Mouse (Mus musculus) ovary, postnatal 14 days (tissue): Measurements from ENCODE around the gene Pdss2.

Experiments used
- DNase-seq: peaks from one replicate; pipeline ENCODE4 v3.0.0; 2022; ENCODE audit warnings: low spot score

Pdss2 gene

DNA sequence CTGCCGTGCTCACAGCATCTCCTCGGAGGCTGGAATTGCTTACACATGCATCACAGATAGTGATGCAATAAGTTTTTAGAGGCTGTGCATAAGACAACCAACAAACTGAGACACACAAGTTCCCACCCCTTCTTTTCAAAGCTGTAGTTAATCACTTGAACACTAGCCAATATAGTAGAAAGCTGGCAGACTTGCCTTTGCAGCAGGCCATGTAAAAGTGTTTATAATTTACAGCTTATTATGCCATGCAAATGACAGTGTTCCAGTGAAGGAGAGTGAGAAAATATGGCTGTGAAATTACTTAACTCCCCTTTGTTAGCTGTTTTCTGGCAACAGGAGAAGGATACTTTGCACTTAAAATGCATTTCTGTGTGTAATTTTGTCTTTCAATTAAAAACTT lies 90.9 kb downstream of the Pdss2 start:
- DNase-seq, result no peak

DNA sequence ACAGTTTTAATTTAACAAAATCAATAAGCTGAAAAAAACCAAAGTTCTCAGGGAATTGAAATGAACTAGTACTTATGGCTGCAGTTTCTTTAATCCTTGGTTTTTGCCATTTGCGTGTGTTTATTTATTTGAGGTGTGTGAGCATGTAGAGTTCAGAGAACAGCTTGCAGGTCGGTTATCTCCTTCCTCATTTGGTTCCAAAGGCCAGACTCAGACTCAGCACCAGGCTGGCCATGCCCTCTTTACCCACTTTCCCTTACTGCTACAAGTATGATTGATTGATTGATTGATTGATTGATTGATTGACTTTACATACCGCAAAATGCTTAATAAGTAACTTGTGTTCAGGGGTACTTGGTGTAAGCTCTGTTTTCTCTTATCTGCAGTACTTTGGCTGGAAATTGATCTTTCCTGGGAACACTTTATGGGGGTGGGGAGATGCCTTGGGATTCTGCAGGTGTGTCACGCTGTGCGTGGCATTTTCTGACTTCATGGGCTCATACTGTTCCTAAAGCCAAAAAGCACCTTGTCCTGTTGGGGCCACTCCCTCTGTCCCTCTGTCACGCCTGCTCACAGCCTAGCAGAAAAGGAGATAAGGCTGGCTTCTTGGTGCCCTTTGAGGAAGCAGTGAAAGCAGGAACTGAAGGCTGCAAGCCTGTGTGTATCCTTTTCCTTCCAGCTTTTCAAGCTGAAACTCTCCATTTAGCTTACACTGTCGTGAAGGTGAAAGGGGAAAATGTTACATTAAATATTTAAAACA lies 91.6 kb downstream of the Pdss2 start:
- no peak for DNase-seq

DNA sequence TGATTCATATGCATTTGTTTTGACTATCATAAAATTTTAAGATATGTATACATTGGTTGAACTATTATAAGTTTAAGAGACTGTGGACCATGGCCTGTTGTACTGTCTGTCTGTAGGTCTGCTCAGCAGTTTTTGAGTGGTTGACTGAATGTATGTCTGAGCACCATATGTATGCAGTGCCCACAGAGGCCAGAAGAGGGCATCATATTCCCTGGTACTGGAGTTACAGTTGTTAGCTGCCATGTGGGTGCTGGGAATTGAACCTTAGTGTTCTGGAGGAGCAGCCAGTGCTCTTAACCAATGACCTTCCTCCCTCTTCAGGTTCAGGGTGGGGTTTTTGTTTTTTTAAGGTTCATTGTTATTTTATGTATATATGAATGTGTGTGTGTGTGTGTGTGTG lies 93.9 kb downstream of the Pdss2 start:
- no peak for DNase-seq

DNA sequence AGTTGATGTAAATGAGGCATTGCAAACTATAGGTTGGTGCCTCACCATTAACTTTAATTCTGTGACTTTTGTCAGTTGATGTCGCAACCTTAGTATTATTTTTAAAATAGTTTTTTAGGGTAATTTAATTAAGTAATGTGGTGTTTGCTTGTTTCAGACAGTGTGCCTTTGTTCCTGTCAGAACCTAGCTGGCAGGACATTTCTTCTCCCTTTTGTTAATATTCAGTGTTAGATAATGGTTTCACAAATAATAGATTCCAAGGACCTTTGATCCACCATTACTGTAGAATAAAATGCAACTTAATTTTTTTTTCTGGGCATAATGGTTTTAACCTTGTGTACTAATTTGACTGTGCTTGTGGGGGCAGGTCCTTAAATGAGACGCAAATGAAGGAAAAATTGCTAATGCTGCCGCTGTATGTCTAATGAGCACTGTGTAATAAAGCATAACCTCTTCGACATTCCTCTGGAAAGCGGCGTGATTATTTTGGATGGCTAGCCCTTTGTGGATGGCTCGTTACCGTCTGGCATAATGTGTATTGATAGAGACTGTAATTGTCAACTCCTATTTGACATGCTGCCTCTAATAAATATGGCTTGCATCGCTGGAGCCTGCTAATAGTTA lies 96.2 kb downstream of the Pdss2 start:
- no peak for DNase-seq

DNA sequence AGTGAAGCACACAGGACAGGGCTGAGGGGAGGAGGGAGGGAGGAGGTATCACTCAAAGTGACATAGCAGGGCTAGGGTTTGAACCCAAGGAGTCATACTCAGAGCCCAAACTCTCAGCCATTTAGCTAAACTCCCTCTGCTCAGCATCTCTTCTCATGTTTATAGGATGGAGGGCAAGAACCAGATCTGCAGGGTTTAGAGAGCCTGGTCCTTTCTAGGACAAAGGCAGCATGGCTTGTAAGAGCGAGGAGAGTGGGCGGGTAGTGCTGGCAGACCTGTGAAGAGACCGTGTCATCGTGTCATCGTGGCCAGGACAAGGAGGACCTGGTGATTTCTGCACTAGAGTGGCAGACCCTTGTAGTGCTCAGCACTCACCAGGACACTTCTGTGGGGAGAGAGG lies 99.7 kb downstream of the Pdss2 start:
- DNase-seq, result no peak

DNA sequence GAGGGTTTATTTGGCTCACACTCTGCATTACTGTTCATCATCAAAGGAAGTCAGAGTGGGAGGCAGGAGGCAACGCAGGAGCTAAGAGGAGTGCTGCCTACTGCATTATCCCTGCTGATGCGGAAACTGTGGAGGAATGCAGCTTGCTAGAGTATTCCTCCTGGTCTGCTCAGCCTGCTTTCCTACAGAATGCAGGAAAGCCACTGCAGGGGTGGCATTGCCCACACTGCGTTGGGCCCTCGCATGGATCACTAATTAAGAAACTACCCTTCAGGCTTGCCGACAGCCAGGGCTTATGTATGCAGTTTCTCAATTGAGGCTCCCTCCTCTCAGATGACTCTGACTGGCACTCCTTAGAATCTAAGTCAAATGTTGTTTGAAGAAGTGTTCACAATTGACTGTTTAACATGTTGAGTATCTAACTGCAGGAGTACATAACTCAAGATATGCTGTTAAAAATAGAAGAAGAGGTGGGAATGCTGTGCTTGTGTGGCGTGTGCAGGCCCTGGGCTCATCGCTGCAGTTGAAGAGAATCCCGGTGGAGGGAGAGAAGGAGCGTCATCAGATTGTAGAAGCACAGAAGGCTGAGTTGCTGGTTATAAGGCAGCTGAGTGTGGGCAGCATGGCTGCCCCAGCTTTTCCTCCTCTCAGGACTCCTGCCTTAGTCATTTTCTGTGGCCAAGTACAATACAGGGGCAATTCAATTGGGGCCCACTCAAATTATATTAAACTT lies 101.3 kb downstream of the Pdss2 start:
- no peak for DNase-seq

DNA sequence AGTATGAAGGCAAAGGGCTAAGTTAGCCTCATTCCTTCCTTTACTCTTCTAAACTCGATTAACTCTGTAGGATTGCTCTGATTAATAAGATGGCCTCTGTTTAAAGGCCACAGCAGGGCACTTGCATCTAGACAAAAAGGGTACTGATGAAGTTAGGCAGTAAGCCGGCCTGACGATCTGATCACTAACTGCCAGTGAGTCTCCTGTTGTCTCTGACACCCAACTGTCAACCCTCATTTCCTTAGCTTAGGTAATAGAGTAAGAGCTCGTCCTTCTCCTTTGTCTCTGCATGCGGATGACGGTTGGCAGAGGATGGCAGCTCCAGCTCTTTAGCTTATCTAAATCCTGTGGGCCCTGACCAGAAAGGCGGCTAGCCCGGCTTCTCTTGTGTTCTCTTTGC lies 102.1 kb downstream of the Pdss2 start:
- no peak for DNase-seq

DNA sequence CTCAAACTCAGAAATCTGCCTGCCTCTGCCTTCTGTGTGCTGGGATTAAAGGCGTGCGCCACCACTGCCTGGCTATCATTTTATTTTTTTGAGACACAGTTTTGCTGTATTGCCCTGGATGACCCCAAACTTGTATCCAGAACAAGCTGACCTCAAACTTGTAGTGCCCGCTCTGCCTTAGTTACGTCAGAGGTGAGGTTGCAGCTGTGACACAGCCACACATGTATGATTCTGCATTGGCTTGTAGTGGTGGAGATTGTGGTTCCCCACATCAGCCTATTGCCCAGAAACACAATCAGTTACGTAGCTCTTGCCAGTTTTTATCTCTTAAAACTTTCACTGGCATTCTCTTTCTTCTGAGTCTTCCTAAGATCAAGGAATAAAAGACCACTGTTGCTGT lies 108.5 kb downstream of the Pdss2 start:
- DNase-seq, result no peak

DNA sequence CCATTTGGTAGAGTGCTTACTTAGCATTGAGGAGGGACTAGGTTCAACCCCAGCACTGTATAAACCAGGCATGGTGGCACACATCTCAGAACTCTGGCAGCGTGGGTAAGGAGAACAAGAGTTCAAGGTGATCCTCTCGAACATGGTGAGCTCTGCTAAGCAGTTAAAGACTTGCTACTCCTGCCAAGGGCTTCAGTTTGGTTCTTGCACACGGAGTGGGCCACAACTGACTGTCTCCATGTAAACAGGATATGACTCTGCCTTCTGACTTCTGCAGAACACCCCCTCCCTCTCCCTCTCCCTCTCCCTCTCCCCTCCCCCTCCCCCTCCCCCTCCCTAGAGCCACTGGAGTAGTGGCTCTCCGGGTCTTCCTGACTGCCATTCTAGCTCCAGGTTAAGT lies 109.4 kb downstream of the Pdss2 start:
- DNase-seq, result no peak

DNA sequence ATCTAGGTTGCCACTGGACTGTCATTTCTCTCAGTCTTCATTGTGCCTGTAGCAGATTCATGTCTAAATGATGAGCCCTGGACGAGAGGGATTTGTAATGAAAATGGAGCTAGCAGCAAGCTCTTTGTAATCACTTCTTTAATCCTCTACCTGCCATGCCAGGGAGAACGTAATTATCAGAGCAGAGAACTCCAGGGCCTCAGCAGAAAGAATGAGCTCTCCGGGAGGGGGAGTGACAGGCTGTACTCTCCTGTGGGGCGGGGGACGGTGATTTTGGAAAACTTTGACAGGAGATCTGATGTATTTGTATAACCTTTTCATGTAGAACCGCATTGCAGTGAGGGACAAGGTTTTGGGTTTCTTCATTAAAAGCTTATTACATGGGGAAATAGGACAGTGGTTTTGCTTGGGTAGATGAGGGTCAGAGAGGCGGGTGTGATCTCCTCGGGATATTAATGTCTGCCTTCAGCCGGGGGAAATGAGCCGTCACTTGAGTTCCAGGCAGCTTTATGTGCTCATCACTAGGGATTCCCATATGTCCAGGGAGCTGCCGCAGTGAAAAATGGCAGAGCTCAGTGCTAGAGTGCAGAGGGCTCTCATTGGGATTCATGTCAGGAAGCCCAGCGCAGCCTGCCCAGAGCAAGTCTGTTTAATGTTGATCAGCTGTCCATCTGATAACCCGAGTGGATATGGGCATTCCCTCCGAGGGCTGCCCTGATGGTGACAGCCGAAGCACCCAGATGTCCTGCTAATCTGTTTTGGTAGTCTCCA lies 110.8 kb downstream of the Pdss2 start:
- no peak for DNase-seq

DNA sequence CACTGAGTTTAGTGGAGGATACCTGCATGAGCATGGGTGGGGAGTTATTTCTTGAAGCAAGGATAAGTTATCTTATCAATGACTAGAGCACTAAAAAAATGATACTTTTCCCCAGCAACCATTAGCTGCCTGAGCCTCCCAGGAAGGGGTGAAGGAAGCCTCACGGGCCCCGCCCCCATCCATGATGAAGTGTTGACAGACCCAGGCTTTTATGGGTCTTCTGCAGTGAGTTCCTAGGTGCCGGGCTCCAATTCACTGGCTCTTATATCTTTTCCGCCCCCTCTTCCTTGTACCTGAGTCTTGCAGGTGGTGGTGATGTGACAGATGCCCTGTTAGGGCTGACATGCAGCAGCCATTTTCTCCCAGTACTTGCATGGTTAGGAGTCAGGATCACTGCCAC lies 114.6 kb downstream of the Pdss2 start:
- no peak for DNase-seq

DNA sequence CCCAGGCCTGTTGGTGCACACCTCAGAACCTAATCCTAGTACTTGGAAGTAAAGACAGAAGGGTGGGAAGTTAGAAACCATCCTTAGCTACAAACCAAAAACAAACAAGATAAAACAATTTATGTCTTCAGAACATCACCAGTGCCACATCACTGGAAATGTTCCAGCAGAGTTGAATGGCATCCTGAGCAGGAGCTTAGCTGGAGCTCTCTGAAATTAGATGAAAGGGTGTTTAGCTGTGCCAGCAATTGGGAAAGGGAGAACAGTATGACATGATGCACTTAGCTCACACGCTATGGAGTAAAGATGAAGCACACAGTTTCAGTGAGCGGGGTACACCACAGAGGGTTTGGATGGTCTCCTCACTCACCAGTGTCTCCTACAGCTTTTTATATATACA lies 115.8 kb downstream of the Pdss2 start:
- DNase-seq, result no peak

DNA sequence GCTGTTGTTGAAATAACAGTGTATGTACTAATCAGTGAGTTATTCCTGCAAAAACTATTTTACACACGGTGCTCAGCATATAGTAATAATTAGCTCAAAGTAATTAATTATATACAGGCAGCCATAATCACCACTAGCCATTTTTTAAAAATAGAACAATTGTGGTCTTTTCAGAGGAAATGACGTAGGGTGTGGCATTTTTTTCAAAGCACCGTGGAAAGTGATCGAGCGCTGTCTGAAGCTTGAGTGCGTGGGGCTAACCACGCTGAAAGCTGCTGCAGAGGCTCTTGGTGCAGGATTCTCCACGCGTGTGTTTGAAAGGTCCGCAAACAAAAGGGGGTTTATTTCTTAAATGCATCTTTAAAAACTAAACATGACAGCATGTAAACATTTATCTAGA lies 118.5 kb downstream of the Pdss2 start:
- no peak for DNase-seq

DNA sequence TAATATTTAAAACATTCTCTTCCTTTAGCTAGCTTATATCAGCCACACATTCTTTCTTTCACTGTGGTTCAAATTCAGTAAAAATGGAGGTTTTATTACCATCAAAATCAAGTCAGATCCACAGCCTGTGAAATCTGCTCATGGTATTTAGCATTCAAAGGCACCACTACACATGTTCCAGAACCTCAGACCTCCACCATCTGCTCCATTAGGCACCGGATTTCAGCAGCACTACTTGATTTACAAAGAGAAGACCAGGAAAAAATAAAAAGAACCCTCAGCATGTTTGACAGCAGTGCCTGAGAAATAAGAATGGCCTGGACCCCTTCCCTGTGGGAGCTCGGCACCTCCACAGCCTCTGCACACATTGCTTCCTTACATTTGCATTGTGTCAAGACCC lies 128.4 kb downstream of the Pdss2 start:
- DNase-seq, result no peak

DNA sequence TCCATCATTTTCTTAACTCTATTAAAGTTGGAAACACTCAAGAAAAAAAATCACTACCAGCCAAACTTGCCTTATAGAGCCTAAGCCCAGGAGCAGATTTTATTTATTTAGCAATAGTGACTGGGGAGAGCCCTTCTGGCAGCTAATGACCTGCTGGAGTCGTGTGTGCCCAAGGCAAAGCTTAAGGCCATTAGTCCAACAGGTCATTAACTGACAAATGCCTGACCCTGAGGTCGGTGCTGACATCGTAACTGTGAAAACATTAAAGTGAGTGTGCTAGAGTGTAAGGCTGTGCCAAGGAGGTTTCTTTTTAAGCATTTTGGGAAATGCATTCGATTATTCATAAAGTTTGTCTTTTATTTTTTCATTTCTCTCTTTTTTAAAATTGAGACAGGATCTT lies 136.6 kb downstream of the Pdss2 start:
- DNase-seq, result no peak

DNA sequence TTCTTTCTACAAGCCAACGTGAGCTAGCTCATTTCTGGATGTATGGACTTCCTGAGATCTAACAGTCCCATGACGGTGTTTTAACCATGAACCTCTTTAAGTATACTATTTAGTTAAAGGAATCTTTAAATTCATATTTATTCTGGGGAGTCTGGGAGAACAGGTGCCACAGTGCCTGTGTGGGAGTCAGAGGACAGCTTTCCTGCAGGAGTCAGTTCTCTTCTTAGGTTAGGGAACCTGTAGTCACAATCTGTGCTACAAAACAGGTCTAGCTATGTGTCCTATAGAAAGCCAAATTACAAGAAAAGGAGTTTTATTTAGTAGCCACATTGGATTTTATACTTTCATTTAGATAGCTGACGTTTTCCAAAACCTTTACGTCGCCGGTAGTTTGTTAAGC lies 141.7 kb downstream of the Pdss2 start:
- DNase-seq, result no peak

DNA sequence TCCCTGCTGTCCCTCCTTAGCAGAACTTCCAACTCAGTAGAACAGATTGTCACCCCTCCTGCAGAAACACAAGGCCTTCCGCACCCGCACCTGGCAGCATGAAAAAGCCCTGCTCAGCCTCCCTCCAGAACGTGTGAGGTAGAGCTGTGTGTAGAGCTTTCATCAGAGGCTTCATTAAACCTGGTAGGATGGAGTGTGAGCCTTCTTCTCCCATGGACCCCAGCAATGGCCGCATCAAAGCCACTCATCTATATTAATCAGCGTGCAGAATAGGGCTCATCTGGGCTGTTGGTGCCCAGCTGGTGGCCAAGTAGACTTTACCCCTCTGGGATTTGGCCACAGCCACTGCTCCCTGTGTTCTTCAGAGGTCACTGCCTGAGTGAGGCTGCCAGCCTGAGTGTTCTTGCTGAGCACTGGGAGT lies 142.2 kb downstream of the Pdss2 start:
- no peak for DNase-seq

DNA sequence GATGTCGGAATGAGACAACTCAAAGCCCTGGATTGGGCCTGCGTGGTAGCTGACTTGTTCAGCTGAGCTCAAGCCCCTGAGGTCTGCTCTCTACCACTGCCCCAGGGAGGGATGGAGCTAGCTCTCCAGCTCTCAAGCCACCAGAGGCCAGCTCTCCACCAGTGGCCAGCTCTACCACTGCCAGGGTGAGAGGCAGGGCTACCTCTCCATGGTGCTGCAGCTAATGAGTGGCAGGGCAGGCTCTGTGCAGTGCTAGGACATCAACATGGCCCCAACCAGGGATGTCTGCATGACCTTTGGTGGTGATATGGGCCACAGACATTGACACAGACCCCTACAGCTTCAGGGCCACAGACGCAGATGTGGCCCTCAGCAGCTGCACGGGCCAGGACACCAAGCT lies 144.6 kb downstream of the Pdss2 start:
- no peak for DNase-seq

DNA sequence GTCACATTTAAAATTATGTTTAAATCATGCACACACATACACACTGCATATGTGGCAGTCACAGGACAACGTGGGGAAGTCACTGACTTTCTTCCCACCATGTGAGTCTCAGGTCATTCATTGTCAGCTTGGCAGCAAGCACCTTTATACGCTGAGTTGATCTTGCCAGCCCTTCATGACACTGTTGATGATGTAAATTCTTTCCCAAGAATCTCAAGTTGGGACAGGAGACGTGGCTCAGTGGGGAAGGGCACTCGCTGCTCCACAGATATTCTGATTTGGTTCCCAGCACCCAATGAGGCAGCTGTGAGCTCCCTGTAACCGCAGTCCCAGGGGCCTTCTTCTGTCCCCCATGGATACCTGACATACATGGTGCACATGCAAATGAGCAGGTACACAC lies 147.3 kb downstream of the Pdss2 start:
- no peak for DNase-seq

DNA sequence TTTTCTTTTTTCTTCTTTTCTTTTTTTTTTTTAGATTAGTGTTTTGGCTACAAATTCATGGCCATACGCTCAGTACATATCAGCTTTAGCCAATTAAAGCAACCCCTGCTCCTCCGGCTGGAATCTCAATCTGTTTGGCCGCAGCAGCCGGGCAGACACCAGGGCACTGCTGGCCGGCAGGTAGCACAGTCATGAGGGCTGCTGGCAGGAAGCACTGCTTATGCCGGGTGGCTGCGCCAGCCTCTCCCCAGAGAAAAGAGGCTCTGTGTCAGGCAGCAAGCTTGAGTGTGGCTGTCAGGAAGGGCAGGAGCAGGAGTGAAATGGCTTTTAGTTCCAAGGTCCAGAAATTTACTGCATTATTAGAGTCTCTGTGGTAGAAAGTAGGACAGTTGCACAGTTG lies 151.0 kb downstream of the Pdss2 start:
- DNase-seq, result no peak

DNA sequence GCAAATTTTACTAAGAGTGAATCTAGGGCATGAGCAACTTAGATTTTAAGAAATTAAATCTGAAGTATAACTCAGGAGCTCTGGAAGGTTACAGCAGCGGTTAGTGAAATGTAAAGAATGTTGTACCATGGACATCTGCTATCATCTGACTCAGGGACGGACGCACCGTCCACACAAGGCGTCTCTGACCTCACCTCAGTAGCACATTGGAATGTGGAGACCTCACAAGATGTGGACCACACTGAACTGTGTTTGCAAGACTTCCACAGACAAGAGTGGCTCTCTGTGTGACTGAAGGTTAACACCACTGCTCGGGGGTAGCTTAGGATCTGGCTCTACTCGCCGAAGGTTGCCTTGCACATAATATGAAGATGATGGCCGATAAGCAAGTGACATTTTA lies 151.7 kb downstream of the Pdss2 start:
- DNase-seq, result no peak

DNA sequence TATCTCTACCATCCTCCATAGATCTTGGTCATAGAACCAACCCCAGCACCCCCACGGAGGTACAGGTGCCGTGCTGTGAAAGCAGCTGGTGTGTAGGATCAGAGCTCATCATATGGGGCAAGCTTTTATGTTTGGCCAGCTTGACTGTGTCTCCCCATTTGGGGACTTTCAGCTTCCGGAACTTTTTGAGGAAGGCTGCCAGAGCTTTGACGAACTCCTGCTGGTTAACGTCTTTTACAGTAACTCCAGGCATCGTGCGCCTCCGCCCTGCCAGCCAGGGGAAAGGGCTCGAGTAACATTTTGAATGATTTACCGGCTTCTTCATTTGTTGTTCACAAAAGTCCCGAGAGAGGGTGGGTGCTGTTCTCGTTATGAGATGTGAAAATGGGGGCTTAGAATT lies 152.4 kb downstream of the Pdss2 start:
- no peak for DNase-seq

DNA sequence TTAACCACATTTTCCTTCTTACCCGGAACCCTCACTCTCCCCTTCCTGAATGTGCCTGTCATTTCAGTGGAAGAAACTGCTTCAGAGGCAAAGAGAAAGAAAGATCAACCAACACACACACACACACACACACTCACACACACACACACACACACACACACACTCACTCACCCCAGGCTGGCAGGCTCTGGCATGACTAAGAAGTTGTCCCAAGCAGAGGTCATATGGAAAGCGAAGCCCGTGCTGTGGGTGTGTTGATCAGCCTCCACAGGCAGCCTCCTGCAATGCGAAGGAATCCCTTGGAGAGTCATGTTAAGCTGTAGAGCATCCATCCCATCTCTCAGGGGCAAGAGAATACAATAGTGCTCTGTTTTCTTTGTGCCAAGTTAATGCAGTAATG lies 154.0 kb downstream of the Pdss2 start:
- no peak for DNase-seq
